Comparison of ENCODE assay signal across 9 mouse cellular contexts in the genomic region with DNA sequence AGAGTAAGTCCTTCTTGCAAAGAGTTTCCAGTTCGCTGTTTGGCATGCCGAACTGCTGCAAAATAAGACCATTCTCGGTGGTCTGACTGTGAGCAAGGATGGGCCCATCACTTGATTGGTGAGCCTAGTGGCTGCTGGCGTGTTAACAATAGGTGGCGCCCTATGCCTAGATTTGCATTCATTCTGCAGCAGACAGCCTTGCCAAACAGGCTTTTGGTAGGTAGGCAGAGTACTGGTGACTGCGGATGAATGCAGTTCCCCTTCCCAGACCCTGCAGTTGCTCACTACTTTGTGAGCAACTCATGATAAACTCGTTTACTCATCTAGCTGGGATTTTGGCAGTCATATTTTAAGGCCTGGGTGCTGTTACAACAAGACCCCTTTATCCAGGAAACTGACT. TPM values are rescaled to one million over a fixed set of nuclear protein-coding genes. Genes with fewer than 3 reads are reported as not detected.
DNase-seq lines count a peak whose midpoint lies in the region; ATAC-seq and TF ChIP-seq lines count a peak whose summit lies in the region.
"Had no signal": no experiment of that assay in that cellular context is flagged by ENCODE, and none has a peak within 500 bp of the region (broad histone marks: within the 10 kb centered on the region; RNA-seq: fewer than 3 reads in every experiment).

No protein-coding gene starts in this region.

- no peak for TF ChIP-seq EP300 in heart, adult 2 months (IDR thresholded peaks at IDR 0.05; ENCODE audit: insufficient read depth, low read depth, low read length)

- TF ChIP-seq CTCF in heart, adult 2 months (IDR thresholded peaks at IDR 0.05), result peak; percentile 52

- no peak overlapping the region for H3K4me2 ChIP-seq in heart, embryonic 11.5 days
- H3K4me2 ChIP-seq in kidney, embryonic 15.5 days, result no peak overlapping the region
- H3K4me2 ChIP-seq: liver, embryonic 13.5 days had no signal

- H3K27ac ChIP-seq in heart, adult 2 months, result no peak overlapping the region
- no peak overlapping the region for H3K27ac ChIP-seq in heart, embryonic 11.5 days (ENCODE audit: low read depth, low read length)
- no peak overlapping the region for H3K27ac ChIP-seq in kidney, embryonic 15.5 days
- H3K27ac ChIP-seq: liver, embryonic 13.5 days had no signal

- no peak for ATAC-seq in heart, embryonic 11.5 days (replicated peaks; ENCODE audit: insufficient number of reproducible peaks, low FRiP score, low TSS enrichment)
- 0 out of 2 replicates have a peak, but pooled peaks have one; percentile 40 for ATAC-seq in kidney, embryonic 15.5 days (replicated peaks; ENCODE audit: low FRiP score)
- no peak for ATAC-seq in inflammation-experienced regulatory T-cells, adult 6 months

- H3K9me3 ChIP-seq in heart, embryonic 11.5 days (replicated peaks; ENCODE audit: control insufficient read depth, low read length), result no peaks in the 10 kb centered on the region
- H3K9me3 ChIP-seq in kidney, embryonic 15.5 days (replicated peaks), result 0 out of 2 replicates have a peak, but pooled peaks cover 3% of the 10 kb centered on the region
- H3K9me3 ChIP-seq: liver, embryonic 13.5 days had no signal

- WGBS in heart, adult 2 months, result 34% methylated on average over 7 of the region's 7 CpGs
- 23% methylated on average over 7 of the region's 7 CpGs for WGBS in heart, embryonic 11.5 days (ENCODE audit: insufficient replicate concordance)
- WGBS in kidney, embryonic 15.5 days, result 25% methylated on average over 7 of the region's 7 CpGs

- peak in 1 of 2 experiments; percentile 31 for DNase-seq in heart, adult 2 months
- DNase-seq in adrenal gland, postnatal 14 days, result peak; percentile 26
- peak; percentile 36 for DNase-seq in forelimb bud, embryonic 11.5 days (ENCODE audit: low read depth, low spot score)
- DNase-seq in liver, result peak; percentile 41
- DNase-seq in retina, embryonic 14.5 days (ENCODE audit: low spot score), result peak; percentile 68
- DNase-seq: liver, embryonic 13.5 days had no signal

- no peak overlapping the region for H3K9ac ChIP-seq in heart, adult 2 months (ENCODE audit: low read depth, low read length)
- H3K9ac ChIP-seq in heart, embryonic 11.5 days (ENCODE audit: low read depth, low read length), result no peak overlapping the region
- H3K9ac ChIP-seq in kidney, embryonic 15.5 days, result no peak overlapping the region
- H3K9ac ChIP-seq: liver, embryonic 13.5 days had no signal

- H3K36me3 ChIP-seq in heart, adult 2 months (ENCODE audit: control insufficient read depth, insufficient read depth, low read length), result no peaks in the 10 kb centered on the region
- H3K36me3 ChIP-seq in heart, embryonic 11.5 days (ENCODE audit: control insufficient read depth, insufficient read depth, low read length), result no peaks in the 10 kb centered on the region
- no peaks in the 10 kb centered on the region for H3K36me3 ChIP-seq in kidney, embryonic 15.5 days
- H3K36me3 ChIP-seq: liver, embryonic 13.5 days had no signal

- H3K79me2 ChIP-seq in heart, adult 2 months (replicated peaks; ENCODE audit: control insufficient read depth, insufficient read depth, low read length), result no peaks in the 10 kb centered on the region

- no peak for TF ChIP-seq POLR2A in heart, adult 2 months (IDR thresholded peaks at IDR 0.05; ENCODE audit: insufficient read depth, low read depth, low read length)

- H3K4me3 ChIP-seq in heart, adult 2 months, result no peak overlapping the region
- H3K4me3 ChIP-seq in heart, embryonic 11.5 days (ENCODE audit: low read depth, low read length), result no peak overlapping the region
- no peak overlapping the region for H3K4me3 ChIP-seq in kidney, embryonic 15.5 days (replicated peaks)
- H3K4me3 ChIP-seq: liver, embryonic 13.5 days had no signal

- no peaks in the 10 kb centered on the region for H3K27me3 ChIP-seq in heart, adult 2 months (ENCODE audit: control insufficient read depth, insufficient read depth, low read length)
- no peaks in the 10 kb centered on the region for H3K27me3 ChIP-seq in heart, embryonic 11.5 days (ENCODE audit: control insufficient read depth, insufficient read depth, low read length)
- H3K27me3 ChIP-seq in kidney, embryonic 15.5 days, result no peaks in the 10 kb centered on the region
- H3K27me3 ChIP-seq: liver, embryonic 13.5 days had no signal

- peaks cover 1% of the 10 kb centered on the region; the same call in 1 of the 2 replicates for H3K4me1 ChIP-seq in heart, adult 2 months (ENCODE audit: control insufficient read depth, insufficient read depth, low read length)
- H3K4me1 ChIP-seq in heart, embryonic 11.5 days (ENCODE audit: control insufficient read depth, insufficient read depth, low read length), result no peaks in the 10 kb centered on the region
- H3K4me1 ChIP-seq in kidney, embryonic 15.5 days, result peaks cover 4% of the 10 kb centered on the region; the same call in 1 of the 2 replicates
- H3K4me1 ChIP-seq: liver, embryonic 13.5 days had no signal

- intact Hi-C loops in heart, adult 2 months (cut with DNase I), result loop anchor here (5.0 kb wide), 1 partner anchor 131 kb away; no protein-coding TSS in a partner anchor

RNA-seq across cellular contexts. Expression of a gene that starts 20.4 kb away (rescaled TPM):
- total RNA-seq in heart, adult 2 months (2021), result not detected
- polyA plus RNA-seq in heart, adult 2 months (2012; rRNA removed), result 0.04 TPM in 1 of 2 replicates, not detected in the other
- polyA plus RNA-seq in heart, embryonic 11.5 days (2014; fragmentation: Nextera tagmentation; extraction: Ambion mirVana), result 0.06 TPM in 1 of 2 replicates, not detected in the other
- total RNA-seq in adrenal gland, postnatal 14 days (2021), result not detected in 2 replicates
- not detected in 2 replicates for polyA plus RNA-seq in kidney, embryonic 15.5 days (2015; fragmentation: Nextera tagmentation; extraction: Ambion mirVana)
- polyA plus RNA-seq in inflammation-experienced regulatory T-cells, adult 6 months (2017; shearing (Covaris generic)), result not detected
- polyA plus RNA-seq: liver, embryonic 13.5 days had no signal

RNA-seq across cellular contexts. Expression of a gene that starts 41.2 kb away (rescaled TPM):
- total RNA-seq in heart, adult 2 months (2021), result not detected
- not detected in 2 replicates for polyA plus RNA-seq in heart, adult 2 months (2012; rRNA removed)
- polyA plus RNA-seq in heart, embryonic 11.5 days (2014; fragmentation: Nextera tagmentation; extraction: Ambion mirVana), result not detected in 2 replicates
- not detected in 2 replicates for total RNA-seq in adrenal gland, postnatal 14 days (2021)
- polyA plus RNA-seq in kidney, embryonic 15.5 days (2015; fragmentation: Nextera tagmentation; extraction: Ambion mirVana), result 0.21 and 0.22 TPM in 2 replicates
- not detected for polyA plus RNA-seq in inflammation-experienced regulatory T-cells, adult 6 months (2017; shearing (Covaris generic))
- polyA plus RNA-seq: liver, embryonic 13.5 days had no signal
